Mouse (Mus musculus) cerebellum, adult 2 months (tissue): Measurements from ENCODE around the gene Usp20. TPM values are rescaled to one million over a fixed set of nuclear protein-coding genes. Genes with fewer than 3 reads are reported as not detected.

Experiments
- DNase-seq, 2 experiments: peaks; one replicate each; pipeline ENCODE4 v3.0.0; 2021
- H3K27ac ChIP-seq: fragments of 200-500 bp; 2 replicates; pipeline ENCODE4 v1.5.1; 2012; ENCODE audit warnings: low read length, control low read depth, inconsistent platforms; ENCODE audit not compliant: insufficient read depth
- H3K27me3 ChIP-seq: fragments of 200-500 bp; 2 replicates; pipeline ENCODE4 v1.6.1; 2012; ENCODE audit warnings: inconsistent platforms, mild to moderate bottlenecking, low read length, moderate library complexity; ENCODE audit not compliant: control insufficient read depth, insufficient read depth
- H3K4me1 ChIP-seq: fragments of 200-500 bp; 2 replicates; pipeline ENCODE4 v1.6.1; 2011; ENCODE audit warnings: low read length; ENCODE audit not compliant: control insufficient read depth, insufficient read depth
- H3K4me3 ChIP-seq: fragments of 200-500 bp; replicated peaks from 2 replicates; pipeline ENCODE3; 2011; ENCODE audit warnings: mild to moderate bottlenecking, low read depth, low read length, control low read depth; ENCODE audit not compliant: insufficient read depth
- CTCF ChIP-seq: fragments of 200-500 bp; IDR thresholded peaks from 2 replicates; pipeline ENCODE4 v1.5.1; 2011; ENCODE audit warnings: low read depth, mild to moderate bottlenecking, control low read depth, low read length, moderate library complexity, borderline replicate concordance; ENCODE audit not compliant: insufficient read depth
- POLR2A ChIP-seq: fragments of 200-500 bp; IDR thresholded peaks from 2 replicates; pipeline ENCODE4 v1.6.1; 2011; ENCODE audit warnings: low read length, control low read depth, borderline replicate concordance; ENCODE audit not compliant: insufficient read depth
- WGBS: fragments of 180-500 bp; shearing (Covaris S2); methylation state at CpG from one replicate; pipeline ENCODE4 v1.1.7; 2018; 5-methylcytosine and 5-hydroxymethylcytosine counted together
- polyA plus RNA-seq: library from polyadenylated mRNA; depleted of rRNA; stranded (reverse); fragments of >200 nt; gene quantifications from 2 replicates; pipeline ENCODE4 v1.2.3, GENCODE M21; 2012

Gene Usp20
- polyA plus RNA-seq, 1 experiment = 68.6 TPM

- WGBS = 46% methylated on average over 11 of the region's 11 CpGs
- no peaks in the 10 kb centered on the region for H3K27me3 ChIP-seq
- TF ChIP-seq CTCF = no peak
- TF ChIP-seq POLR2A = no peak
- DNase-seq = peak; percentile 55 to 58
- H3K4me3 ChIP-seq = no peak overlapping the region
- H3K4me1 ChIP-seq = peaks cover 18% of the 10 kb centered on the region
- no peak overlapping the region for H3K27ac ChIP-seq
Observed at GRCm38 (mm10) chr2:30995432-30995996, 13.4 kb downstream of the Usp20 start.

DNA sequence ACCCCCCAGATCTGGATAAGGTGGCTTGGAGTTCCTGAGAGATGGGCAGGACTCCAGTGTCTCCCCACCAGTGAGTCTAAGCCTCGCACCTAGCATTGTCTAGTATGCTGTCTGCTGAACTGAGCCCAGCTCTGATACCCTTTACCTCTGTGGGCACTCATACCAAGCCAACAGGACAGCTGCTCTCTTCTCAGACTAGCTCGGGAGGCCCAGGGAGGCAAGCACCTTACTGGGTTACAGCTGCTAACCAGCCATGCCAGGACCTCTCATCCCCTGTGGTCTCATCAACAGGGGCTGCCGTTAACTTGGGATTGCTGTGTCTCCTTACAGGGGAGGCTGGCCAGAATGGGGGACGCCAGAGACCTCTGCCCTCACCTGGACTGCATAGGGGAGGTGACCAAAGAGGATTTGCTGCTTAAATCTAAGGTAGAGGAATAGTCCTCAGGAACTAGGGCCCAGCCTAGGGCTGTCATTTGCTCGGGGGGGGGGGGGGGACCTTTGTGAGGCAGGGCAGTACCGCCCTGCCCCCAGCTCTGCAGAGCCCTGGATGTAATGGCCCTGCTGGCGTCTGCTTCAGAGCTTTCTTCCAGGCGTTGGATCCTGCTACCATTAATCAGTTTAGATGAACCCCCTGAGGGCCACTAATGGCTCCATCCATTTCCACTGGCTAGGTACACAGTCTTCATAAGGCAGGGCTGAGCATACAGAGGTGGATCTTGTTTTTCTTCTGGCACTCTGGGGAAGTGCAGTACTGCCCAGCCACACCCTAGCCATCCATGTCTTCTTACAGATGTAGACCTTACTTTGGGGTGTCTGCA is 16.6 kb downstream of the Usp20 start:
- no peak for DNase-seq
- no peaks in the 10 kb centered on the region for H3K27me3 ChIP-seq
- H3K27ac ChIP-seq = no peak overlapping the region
- no peak overlapping the region for H3K4me3 ChIP-seq
- 56% methylated on average over 8 of the region's 8 CpGs for WGBS
- peaks cover 26% of the 10 kb centered on the region for H3K4me1 ChIP-seq
- TF ChIP-seq CTCF (no peak), POLR2A (no peak)

DNA sequence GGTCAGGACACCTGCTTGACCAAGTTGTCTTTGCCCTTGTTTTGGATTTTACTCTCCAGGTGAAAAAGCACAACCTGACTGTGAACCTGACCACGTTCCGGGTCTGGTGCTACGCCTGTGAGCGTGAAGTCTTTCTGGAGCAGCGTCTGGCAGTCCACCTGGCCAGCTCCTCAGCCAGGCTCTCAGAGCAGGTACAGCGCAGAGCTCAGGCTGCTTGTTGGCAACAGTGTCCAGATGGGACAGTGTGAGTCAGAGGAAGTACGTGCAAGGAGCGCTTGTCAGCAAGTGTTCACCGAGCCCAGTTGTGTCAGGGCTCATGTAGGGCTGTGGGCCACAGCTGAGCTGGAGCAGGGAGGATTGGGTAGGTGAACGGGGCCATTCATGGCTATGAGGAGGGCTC is 20.8 kb downstream of the Usp20 start:
- DNase-seq = peak; percentile 63 to 77
- Histone ChIP-seq H3K27me3 (no peaks in the 10 kb centered on the region), H3K4me1 (peaks cover 8% of the 10 kb centered on the region), H3K27ac (no peak overlapping the region), H3K4me3 (no peak overlapping the region)
- no peak for TF ChIP-seq CTCF
- no peak for TF ChIP-seq POLR2A
- WGBS = 68% methylated on average over 10 of the region's 10 CpGs

DNA sequence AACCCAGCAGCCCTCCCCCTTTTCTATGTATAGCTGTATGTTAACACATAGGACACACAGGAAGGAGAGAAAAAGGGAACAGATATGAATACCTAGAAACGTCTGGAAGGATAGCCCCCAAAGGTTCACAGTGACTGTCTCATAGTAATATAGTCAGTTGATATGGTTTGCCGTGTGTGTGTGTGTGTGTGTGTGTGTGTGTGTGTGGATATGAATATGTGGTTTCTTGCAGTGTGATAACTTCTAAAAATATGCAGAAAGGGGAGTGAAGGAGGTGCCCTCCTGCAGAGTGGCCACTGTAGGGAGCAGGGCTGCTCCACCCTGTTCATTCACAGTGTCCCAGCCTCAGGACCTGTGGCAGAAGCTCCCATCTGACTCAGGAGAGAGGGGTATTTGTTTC is 23.4 kb downstream of the Usp20 start:
- 84% methylated on average over 2 of the region's 2 CpGs for WGBS
- no peaks in the 10 kb centered on the region for H3K27me3 ChIP-seq
- no peak overlapping the region for H3K4me3 ChIP-seq
- peaks cover 8% of the 10 kb centered on the region; the same call in 1 of the 2 replicates for H3K4me1 ChIP-seq
- no peak for DNase-seq
- no peak for TF ChIP-seq CTCF
- no peak for TF ChIP-seq POLR2A
- H3K27ac ChIP-seq = no peak overlapping the region

DNA sequence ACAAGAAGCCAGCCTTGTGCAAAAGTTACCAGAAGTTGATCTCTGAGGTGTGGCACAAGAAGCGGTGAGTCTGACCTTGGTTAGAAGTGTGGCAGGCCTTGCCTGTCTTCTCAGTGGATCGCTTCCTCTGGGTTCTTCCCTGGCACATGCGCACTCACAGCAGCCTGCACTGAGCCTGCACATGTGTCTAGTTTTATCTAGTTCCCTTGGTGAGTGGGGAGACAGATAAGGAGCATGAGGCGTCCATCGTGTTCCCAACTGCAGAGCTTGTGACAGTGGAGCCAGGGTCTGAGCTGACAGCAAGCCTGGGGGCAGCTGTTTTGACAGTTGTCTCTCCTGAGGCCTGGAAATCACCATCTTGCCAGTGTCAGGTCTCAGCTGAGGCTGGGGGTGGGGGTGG is 24.4 kb downstream of the Usp20 start:
- no peak overlapping the region for H3K4me3 ChIP-seq
- H3K27ac ChIP-seq = no peak overlapping the region
- peaks cover 8% of the 10 kb centered on the region; the same call in 1 of the 2 replicates for H3K4me1 ChIP-seq
- DNase-seq = no peak
- no peaks in the 10 kb centered on the region for H3K27me3 ChIP-seq
- no peak for TF ChIP-seq POLR2A
- no peak for TF ChIP-seq CTCF
- 85% methylated on average over 5 of the region's 5 CpGs for WGBS

DNA sequence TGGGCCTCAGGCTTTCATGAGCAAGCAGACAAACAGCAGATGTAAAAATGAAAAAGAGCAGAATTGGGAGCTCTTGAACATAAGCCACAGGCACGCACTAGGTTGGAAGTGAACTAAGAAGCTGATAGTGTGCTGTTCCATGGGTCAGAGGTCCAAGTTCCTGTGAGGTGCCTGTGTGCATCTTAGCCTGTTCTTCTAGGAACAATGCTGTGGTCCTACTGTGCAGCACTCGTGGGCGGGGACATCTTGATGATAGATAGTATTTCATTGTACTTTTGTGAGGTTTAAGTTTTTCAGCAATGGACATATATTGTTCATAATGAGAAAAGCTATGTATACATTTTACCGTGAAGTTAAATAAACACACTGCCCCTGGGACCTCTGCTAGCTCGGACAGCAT is 25.1 kb downstream of the Usp20 start:
- no peak overlapping the region for H3K27ac ChIP-seq
- no peak for DNase-seq
- peaks cover 8% of the 10 kb centered on the region; the same call in 1 of the 2 replicates for H3K4me1 ChIP-seq
- no peak for TF ChIP-seq CTCF
- no peak for TF ChIP-seq POLR2A
- H3K4me3 ChIP-seq = no peak overlapping the region
- H3K27me3 ChIP-seq = no peaks in the 10 kb centered on the region
- 92% methylated on average over 5 of the region's 5 CpGs for WGBS

DNA sequence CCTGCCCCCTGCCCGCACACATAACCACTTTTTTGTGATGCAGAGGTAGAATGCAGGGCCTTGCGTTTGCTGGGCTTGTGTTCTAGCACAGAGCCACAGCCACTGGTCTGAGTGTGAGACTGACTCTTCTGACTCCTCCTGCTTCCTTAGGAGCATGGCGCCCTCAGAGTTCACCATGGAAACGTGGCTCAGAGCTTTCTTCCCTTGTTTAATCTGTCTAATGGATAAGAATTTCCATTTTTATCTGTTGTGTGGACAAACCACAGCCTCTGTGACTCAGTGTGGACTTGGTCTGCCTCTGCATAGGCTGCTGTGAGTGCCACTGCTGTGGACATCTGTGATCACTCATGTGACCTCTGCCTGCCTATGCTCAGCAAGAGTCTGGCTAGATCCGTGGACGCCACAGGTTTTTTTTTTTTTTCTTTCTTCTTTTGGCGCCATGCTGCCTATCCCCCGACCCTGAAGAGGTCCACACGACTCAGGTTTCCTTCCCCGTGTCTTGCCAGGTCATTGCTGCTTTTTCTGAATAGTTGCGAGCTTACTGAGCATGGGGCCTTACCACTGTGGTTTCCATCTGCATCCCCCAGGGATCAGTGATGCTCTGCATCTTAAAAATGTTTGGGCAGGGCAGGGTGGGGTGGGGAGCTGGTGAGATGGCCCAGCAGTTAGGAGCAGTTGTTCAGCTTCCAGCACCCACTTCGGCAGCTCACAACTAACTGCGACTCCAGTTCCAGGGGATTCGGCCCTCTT is 31.5 kb downstream of the Usp20 start:
- TF ChIP-seq CTCF (no peak), POLR2A (no peak)
- no peaks in the 10 kb centered on the region for H3K27me3 ChIP-seq
- no peak for DNase-seq
- H3K4me1 ChIP-seq = peaks cover 25% of the 10 kb centered on the region
- no peak overlapping the region for H3K4me3 ChIP-seq
- 75% methylated on average over 14 of the region's 14 CpGs for WGBS
- H3K27ac ChIP-seq = no peak overlapping the region
